ENCODE assay signal across 10 mouse cellular contexts in the genomic region with DNA sequence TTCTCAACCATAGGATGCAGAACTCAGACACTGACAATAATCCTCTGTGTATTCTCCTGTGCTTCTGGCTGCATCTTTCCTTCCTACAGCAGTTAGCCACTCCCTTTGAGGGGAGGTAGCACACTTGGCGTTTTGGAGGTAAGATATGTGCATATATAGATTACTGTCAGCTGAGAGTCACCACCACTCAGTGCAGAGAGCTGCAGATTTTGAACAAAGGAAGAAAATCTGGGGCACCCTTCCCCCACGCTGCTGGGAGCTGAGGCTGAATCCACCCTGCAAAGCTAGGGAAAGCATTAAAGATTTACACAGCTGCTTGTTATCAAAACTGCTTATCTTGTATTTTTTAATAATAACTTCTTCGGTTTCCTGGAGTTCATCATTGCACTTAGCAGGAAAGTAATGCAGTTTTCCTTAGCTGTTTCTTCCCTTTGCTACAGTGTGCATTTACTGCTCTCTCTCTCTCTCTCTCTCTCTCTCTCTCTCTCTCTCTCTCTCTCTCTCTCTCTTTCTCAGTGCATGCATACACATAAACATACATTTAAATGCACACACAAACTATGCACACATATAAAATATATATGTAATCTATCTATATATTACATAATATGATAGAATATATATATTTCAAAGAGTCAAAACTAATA.
DNase-seq lines count a peak whose midpoint lies in the region; ATAC-seq and TF ChIP-seq lines count a peak whose summit lies in the region.
"Had no signal": no experiment of that assay in that cellular context is flagged by ENCODE, and none has a peak within 500 bp of the region (broad histone marks: within the 10 kb centered on the region; RNA-seq: fewer than 3 reads in every experiment).

No protein-coding gene starts in this region.

- no peak overlapping the region for H3K27ac ChIP-seq in forebrain, embryonic 11.5 days (ENCODE audit: low read depth, low read length)
- H3K27ac ChIP-seq in hindbrain, postnatal 0 days: peak overlapping the region; percentile 2; the same call in 1 of the 2 replicates
- peak overlapping the region; percentile 63 for H3K27ac ChIP-seq in neural tube, embryonic 15.5 days (replicated peaks)
- H3K27ac ChIP-seq: embryonic facial prominence, embryonic 15.5 days; heart, embryonic 15.5 days had no signal

- H3K36me3 ChIP-seq in forebrain, embryonic 11.5 days (ENCODE audit: control insufficient read depth, insufficient read depth, low read length): no peaks in the 10 kb centered on the region
- no peaks in the 10 kb centered on the region for H3K36me3 ChIP-seq in hindbrain, postnatal 0 days (ENCODE audit: insufficient read depth, low read length)
- no peaks in the 10 kb centered on the region for H3K36me3 ChIP-seq in neural tube, embryonic 15.5 days
- H3K36me3 ChIP-seq: embryonic facial prominence, embryonic 15.5 days; G1E; heart, embryonic 15.5 days had no signal

- 44% methylated on average over 3 of the region's 3 CpGs for WGBS in forebrain, embryonic 11.5 days
- 30% methylated on average over 3 of the region's 3 CpGs for WGBS in hindbrain, postnatal 0 days
- WGBS in neural tube, embryonic 15.5 days: 39% methylated on average over 3 of the region's 3 CpGs

- H3K9ac ChIP-seq in forebrain, embryonic 11.5 days (ENCODE audit: low read length): no peak overlapping the region
- no peak overlapping the region for H3K9ac ChIP-seq in hindbrain, postnatal 0 days (replicated peaks; ENCODE audit: low read length)
- H3K9ac ChIP-seq in neural tube, embryonic 15.5 days (replicated peaks): no peak overlapping the region
- H3K9ac ChIP-seq: embryonic facial prominence, embryonic 15.5 days; heart, embryonic 15.5 days had no signal

- peak; percentile 50 for DNase-seq in brain, embryonic 18.5 days (ENCODE audit: low read depth, low spot score)
- DNase-seq in forebrain, embryonic 11.5 days (ENCODE audit: low spot score): no peak
- DNase-seq in hindbrain, postnatal 0 days (ENCODE audit: low spot score): peak; percentile 69
- DNase-seq in urinary bladder, adult 18-20 months (ENCODE audit: low spot score in 2 of 2): no peak
- DNase-seq in urinary bladder, postnatal 14 days (ENCODE audit: low spot score): no peak
- DNase-seq in cerebellum, adult 9-10 months: no peak

- H3K4me3 ChIP-seq in forebrain, embryonic 11.5 days (ENCODE audit: low read depth, low read length): no peak overlapping the region
- H3K4me3 ChIP-seq in hindbrain, postnatal 0 days (ENCODE audit: low read length): no peak overlapping the region
- H3K4me3 ChIP-seq in neural tube, embryonic 15.5 days (replicated peaks): no peak overlapping the region
- H3K4me3 ChIP-seq: embryonic facial prominence, embryonic 15.5 days; heart, embryonic 15.5 days had no signal

- no peak for TF ChIP-seq CTCF in hindbrain, postnatal 0 days (IDR thresholded peaks at IDR 0.05; ENCODE audit: low read depth)

- no peak overlapping the region for H3K4me2 ChIP-seq in forebrain, embryonic 11.5 days (ENCODE audit: low read depth, low read length, severe bottlenecking)
- no peak overlapping the region for H3K4me2 ChIP-seq in hindbrain, postnatal 0 days (ENCODE audit: low read depth, low read length)
- H3K4me2 ChIP-seq in neural tube, embryonic 15.5 days: no peak overlapping the region
- H3K4me2 ChIP-seq: embryonic facial prominence, embryonic 15.5 days; heart, embryonic 15.5 days had no signal

- H3K27me3 ChIP-seq in forebrain, embryonic 11.5 days (ENCODE audit: control insufficient read depth, insufficient read depth, low read length): no peaks in the 10 kb centered on the region
- H3K27me3 ChIP-seq in hindbrain, postnatal 0 days (ENCODE audit: insufficient read depth, low read length): no peaks in the 10 kb centered on the region
- H3K27me3 ChIP-seq in neural tube, embryonic 15.5 days (replicated peaks): no peaks in the 10 kb centered on the region
- H3K27me3 ChIP-seq: embryonic facial prominence, embryonic 15.5 days; heart, embryonic 15.5 days had no signal

- peak; percentile 72 for ATAC-seq in forebrain, embryonic 11.5 days (replicated peaks; ENCODE audit: low FRiP score)
- peak; percentile 86 for ATAC-seq in hindbrain, postnatal 0 days
- ATAC-seq in neural tube, embryonic 15.5 days (ENCODE audit: low FRiP score): peak; percentile 94

- 0 out of 2 replicates have a peak, but pooled peaks cover 2% of the 10 kb centered on the region for H3K4me1 ChIP-seq in forebrain, embryonic 11.5 days (replicated peaks; ENCODE audit: control insufficient read depth, insufficient read depth, low read length)
- no peaks in the 10 kb centered on the region for H3K4me1 ChIP-seq in hindbrain, postnatal 0 days (ENCODE audit: insufficient read depth, low read length)
- peaks cover 3% of the 10 kb centered on the region; the same call in 1 of the 2 replicates for H3K4me1 ChIP-seq in neural tube, embryonic 15.5 days
- H3K4me1 ChIP-seq: embryonic facial prominence, embryonic 15.5 days; heart, embryonic 15.5 days had no signal

- no peaks in the 10 kb centered on the region for H3K9me3 ChIP-seq in forebrain, embryonic 11.5 days (ENCODE audit: control insufficient read depth, low read length)
- no peaks in the 10 kb centered on the region for H3K9me3 ChIP-seq in hindbrain, postnatal 0 days (ENCODE audit: low read length)
- H3K9me3 ChIP-seq in neural tube, embryonic 15.5 days (replicated peaks): no peaks in the 10 kb centered on the region
- H3K9me3 ChIP-seq: embryonic facial prominence, embryonic 15.5 days; G1E; heart, embryonic 15.5 days had no signal

Comparison
In these comparisons a context has a peak if more than half of its experiments do, and no peak if none do; other contexts are left out.
1. DNase-seq: peak in brain, embryonic 18.5 days (single experiment) and hindbrain, postnatal 0 days (single experiment); none in forebrain, embryonic 11.5 days (single experiment), urinary bladder, adult 18-20 months (0 of 2), urinary bladder, postnatal 14 days (single experiment) and cerebellum, adult 9-10 months (single experiment).
2. Peak in every context shown above with its lines, with median percentiles within 50 percentile points of each other: ATAC-seq.